Mouse (Mus musculus) heart, embryonic 15.5 days (tissue): ENCODE results near the gene Capza2. TPM values are rescaled to one million over a fixed set of nuclear protein-coding genes. Genes with fewer than 3 reads are reported as not detected.
"Not testable (repeated sequence)": the region's sequence is repeated elsewhere in the genome, so short reads cannot be mapped to it uniquely, and the experiment has no call there.

Experiments
- ATAC-seq: fragments of 200-750 bp; cut with Nextera tagmentation; replicated peaks from 2 replicates; pipeline ENCODE4 v1.8.0; 2017; ENCODE audit warnings: low read depth, moderate TSS enrichment; ENCODE audit not compliant: insufficient number of reproducible peaks, insufficient read depth, low FRiP score
- H3K27ac ChIP-seq: fragments of 300-500 bp; sonication (generic); 2 replicates; pipeline ENCODE4 v1.5.1; 2015; ENCODE audit warnings: mild to moderate bottlenecking, inconsistent platforms
- H3K27me3 ChIP-seq: fragments of 300-500 bp; sonication (generic); 2 replicates; pipeline ENCODE4 v1.6.1; 2015; ENCODE audit warnings: inconsistent platforms
- H3K36me3 ChIP-seq: fragments of 300-500 bp; sonication (generic); 2 replicates; pipeline ENCODE4 v1.6.1; 2015; ENCODE audit warnings: mild to moderate bottlenecking, inconsistent platforms
- H3K4me1 ChIP-seq: fragments of 300-500 bp; sonication (generic); replicated peaks from 2 replicates; pipeline ENCODE4 v1.6.1; 2015; ENCODE audit warnings: inconsistent platforms
- H3K4me2 ChIP-seq: fragments of 300-500 bp; sonication (generic); 2 replicates; pipeline ENCODE4 v1.6.1; 2015; ENCODE audit warnings: inconsistent platforms, mild to moderate bottlenecking, moderate library complexity
- H3K4me3 ChIP-seq: fragments of 300-500 bp; sonication (generic); 2 replicates; pipeline ENCODE4 v1.5.1; 2015; ENCODE audit warnings: mild to moderate bottlenecking, inconsistent platforms
- H3K9ac ChIP-seq: fragments of 300-500 bp; sonication (generic); 2 replicates; pipeline ENCODE4 v1.6.1; 2015; ENCODE audit warnings: mild to moderate bottlenecking, inconsistent platforms
- H3K9me3 ChIP-seq: fragments of 300-500 bp; sonication (generic); replicated peaks from 2 replicates; pipeline ENCODE4 v1.6.1; 2016; ENCODE audit warnings: inconsistent platforms
- WGBS: fragments of 180-500 bp; shearing (Covaris S2); methylation state at CpG from one replicate; pipeline ENCODE4 v1.1.7; 2015; ENCODE audit warnings: mixed read lengths; 5-methylcytosine and 5-hydroxymethylcytosine counted together
- polyA plus RNA-seq: library from polyadenylated mRNA; unstranded; fragments of >200 nt; fragmentation: Nextera tagmentation; extraction: Ambion mirVana; gene quantifications from 2 replicates; pipeline ENCODE4 v1.2.1, GENCODE M21; 2015

Capza2 gene
- polyA plus RNA-seq, 1 experiment from 2014 or later = 207 TPM

DNA sequence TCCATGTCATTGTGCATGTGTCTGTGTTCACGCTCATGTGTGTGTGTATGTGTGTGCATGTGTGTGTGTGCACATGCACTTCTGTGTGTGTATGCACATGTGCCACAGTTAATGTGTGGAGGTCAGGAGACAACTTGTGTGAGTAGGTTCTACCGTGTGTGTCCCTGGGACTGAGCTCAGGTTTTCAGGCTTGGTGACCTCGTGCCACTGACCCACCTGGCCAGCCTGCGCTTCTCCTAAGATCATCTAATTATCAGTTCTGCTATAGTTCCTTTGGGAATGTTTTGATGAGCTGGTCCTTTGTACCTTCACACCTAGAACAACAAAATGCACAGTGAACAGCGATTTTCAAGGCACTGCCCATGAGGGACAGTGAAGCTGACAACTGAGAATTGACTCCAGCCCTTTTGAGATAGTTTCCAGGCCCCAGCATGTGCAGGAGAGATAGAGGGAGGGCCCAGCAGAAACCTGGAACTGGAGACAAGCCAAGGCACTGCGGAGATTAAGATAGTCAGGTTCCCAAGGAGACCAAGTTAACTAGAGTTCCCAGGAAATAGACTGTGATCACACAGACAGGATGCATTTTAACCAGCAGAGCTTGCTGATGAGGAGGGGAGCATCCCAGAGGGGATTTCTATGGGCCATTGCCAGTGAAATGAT lies 44.4 kb downstream of the Capza2 start:
- WGBS = 62% methylated on average over 6 of the region's 6 CpGs
- no peak for ATAC-seq

DNA sequence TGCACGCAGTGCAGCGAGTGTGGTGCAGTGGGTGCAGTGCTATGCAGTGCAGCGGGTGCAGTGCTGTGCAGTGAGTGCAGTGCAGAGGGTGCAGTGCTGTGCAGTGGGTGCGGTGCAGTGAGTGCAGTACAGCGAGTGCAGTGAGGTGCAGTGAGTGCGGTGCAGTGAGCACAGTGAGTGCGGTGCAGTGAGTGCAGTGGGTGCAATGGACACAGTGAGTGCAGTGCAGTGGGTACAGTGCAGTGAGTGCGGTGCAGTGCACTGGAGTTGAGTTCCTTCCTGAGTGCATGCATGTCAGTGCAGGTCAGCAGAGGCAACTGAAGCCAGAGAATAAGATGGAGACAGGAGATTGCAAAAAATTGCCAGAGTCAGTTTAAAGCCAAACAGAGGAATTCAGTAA lies 45.8 kb downstream of the Capza2 start:
- Histone ChIP-seq H3K4me1 (peaks cover 3% of the 10 kb centered on the region), H3K4me2 (no peak overlapping the region), H3K27me3 (no peaks in the 10 kb centered on the region), H3K27ac (no peak overlapping the region), H3K4me3 (no peak overlapping the region), H3K36me3 (no peaks in the 10 kb centered on the region), H3K9ac (no peak overlapping the region), H3K9me3 (no peaks in the 10 kb centered on the region)
- no peak for ATAC-seq
- WGBS = 98% methylated on average over 8 of the region's 8 CpGs

More for the DNA sequence above, 44.4 kb downstream of the Capza2 start:
- peaks cover 5% of the 10 kb centered on the region for H3K4me1 ChIP-seq
- no peak overlapping the region for H3K4me2 ChIP-seq
- H3K27ac ChIP-seq = no peak overlapping the region
- no peaks in the 10 kb centered on the region for H3K27me3 ChIP-seq
- H3K9ac ChIP-seq = no peak overlapping the region
- H3K4me3 ChIP-seq = no peak overlapping the region
- no peaks in the 10 kb centered on the region for H3K36me3 ChIP-seq
- no peaks in the 10 kb centered on the region for H3K9me3 ChIP-seq

DNA sequence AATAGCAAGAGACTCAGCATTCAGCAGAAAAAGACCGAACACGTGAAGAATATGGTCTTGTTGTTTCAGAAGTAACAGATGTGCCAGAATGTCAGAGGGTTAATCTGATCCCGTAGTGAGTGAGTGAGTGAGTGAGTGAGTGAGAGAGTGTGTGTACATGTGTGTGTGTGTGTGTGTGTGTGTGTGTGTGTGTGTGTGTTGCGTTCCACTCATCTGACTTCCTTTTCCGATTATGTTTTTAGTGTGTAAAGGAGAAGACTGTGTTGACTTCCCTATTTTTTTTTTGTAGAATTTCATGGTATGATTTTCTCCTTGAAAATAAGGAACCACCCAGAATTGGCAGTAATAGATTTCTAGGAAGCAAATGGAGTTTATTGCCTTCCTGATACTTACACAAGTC lies 52.6 kb downstream of the Capza2 start:
- no peak overlapping the region for H3K9ac ChIP-seq
- no peak overlapping the region for H3K4me2 ChIP-seq
- no peaks in the 10 kb centered on the region for H3K36me3 ChIP-seq
- WGBS = 78% methylated on average over 5 of the region's 5 CpGs
- no peaks in the 10 kb centered on the region for H3K9me3 ChIP-seq
- no peak overlapping the region for H3K4me3 ChIP-seq
- ATAC-seq = no peak
- H3K27ac ChIP-seq = no peak overlapping the region
- no peaks in the 10 kb centered on the region for H3K27me3 ChIP-seq
- H3K4me1 ChIP-seq = peaks cover 4% of the 10 kb centered on the region

DNA sequence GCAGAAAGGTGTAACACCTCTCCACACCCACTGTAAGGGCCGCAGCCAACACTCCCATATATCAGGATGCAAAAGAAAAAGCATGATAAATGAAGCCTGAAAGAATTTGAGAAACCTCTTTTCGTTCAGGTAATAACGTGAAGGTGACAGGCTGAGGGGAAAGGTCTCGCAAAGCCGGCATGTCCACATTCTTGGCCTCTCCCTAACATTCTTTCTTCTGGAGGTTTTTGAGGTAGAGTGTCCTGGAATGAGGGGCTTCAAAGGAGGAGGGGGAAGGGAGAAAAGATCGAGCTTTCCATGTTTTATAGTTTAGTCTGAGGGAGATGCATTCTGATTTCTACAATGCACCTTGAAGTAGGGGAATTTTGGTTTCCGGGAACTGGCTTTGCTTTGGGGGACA lies 56.6 kb downstream of the Capza2 start, which contains the start of gene St7:
TSS of gene St7 (plus strand) at position 287 of the 400 bp plus-strand sequence.
- 0 out of 2 replicates have a peak, but pooled peaks cover 4% of the 10 kb centered on the region for H3K36me3 ChIP-seq
- H3K27ac ChIP-seq = peak within 1 kb of the TSS; percentile 97
- 75% methylated on average over 7 of the region's 7 CpGs for WGBS
- peak within 1 kb of the TSS; percentile 69 for H3K4me2 ChIP-seq
- peak within 1 kb of the TSS; percentile 79 for H3K9ac ChIP-seq
- no peaks in the 10 kb centered on the region for H3K9me3 ChIP-seq
- H3K27me3 ChIP-seq = no peaks in the 10 kb centered on the region
- ATAC-seq = no peak
- peaks cover 13% of the 10 kb centered on the region for H3K4me1 ChIP-seq
- peak within 1 kb of the TSS; percentile 82 for H3K4me3 ChIP-seq

DNA sequence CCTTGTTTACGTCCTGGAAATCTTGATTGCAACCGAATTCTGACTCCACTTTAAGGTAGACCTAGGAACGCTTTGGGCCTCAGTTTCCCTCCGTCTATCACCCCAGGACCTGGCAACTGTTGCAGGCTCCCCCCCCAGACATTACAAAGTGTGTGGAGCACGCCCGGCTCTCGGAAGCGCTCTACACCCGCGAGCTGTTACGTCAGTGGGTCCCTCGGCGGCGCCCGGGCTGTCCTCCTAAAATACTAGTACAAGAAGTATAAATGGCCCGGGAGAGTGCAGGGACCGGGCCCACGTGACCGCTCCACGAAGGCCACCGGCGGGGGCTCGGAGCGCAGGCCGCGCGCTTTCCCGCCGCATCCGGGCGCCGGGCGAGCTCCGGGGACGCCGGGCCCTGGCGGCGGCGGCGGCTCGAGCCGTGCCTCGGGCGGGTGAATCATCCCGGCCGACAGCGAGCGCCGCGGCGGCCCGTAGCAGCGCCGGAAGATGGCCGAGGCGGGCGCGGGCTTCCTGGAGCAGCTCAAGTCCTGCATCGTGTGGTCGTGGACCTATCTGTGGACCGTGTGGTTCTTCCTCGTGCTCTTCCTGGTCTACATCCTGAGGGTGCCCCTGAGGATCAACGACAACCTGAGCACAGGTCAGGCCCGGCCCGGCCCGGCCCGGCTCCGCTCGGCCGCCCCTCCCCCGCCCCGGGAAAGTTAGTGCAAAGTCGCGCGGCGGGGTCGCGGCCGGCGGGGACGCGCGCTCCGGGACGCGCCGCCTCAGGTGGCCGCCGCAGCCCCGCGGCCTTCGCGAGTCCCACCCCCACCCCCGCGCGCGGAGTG lies 57.9 kb downstream of the Capza2 start:
- Histone ChIP-seq H3K27me3 (no peaks in the 10 kb centered on the region), H3K4me2 (peak overlapping the region; percentile 69), H3K9ac (peak overlapping the region; percentile 79), H3K4me1 (peaks cover 13% of the 10 kb centered on the region), H3K27ac (peak overlapping the region; percentile 97), H3K36me3 (0 out of 2 replicates have a peak, but pooled peaks cover 4% of the 10 kb centered on the region), H3K9me3 (no peaks in the 10 kb centered on the region), H3K4me3 (peak overlapping the region; percentile 82)
- peak; percentile 79 for ATAC-seq
- under 1% methylated on average over 87 of the region's 97 CpGs for WGBS

DNA sequence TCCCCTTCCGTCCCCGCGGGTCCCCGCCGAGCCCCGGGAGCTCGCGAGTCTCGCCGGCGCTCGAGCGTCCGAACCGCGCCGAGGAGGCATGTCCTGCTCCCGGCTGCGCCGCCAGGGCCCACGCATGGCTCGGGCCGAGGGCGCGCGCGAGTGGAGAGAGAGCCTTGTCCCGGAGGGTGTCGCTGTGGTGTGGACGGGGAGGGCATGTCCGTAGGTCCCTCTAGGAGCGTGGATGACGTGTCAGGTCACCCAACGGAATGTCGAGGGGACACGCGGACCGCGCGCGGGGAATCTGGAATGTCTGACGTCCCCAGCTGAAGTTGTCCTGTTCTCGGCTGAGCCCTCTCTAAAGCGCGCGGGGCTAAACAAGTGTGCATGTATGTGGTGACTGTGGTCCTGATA lies 58.5 kb downstream of the Capza2 start:
- under 1% methylated on average over 46 of the region's 46 CpGs for WGBS
- 0 out of 2 replicates have a peak, but pooled peaks cover 4% of the 10 kb centered on the region for H3K36me3 ChIP-seq
- peak; percentile 85 for ATAC-seq
- H3K4me2 ChIP-seq = peak overlapping the region; percentile 69
- H3K9ac ChIP-seq = peak overlapping the region; percentile 79
- peaks cover 13% of the 10 kb centered on the region for H3K4me1 ChIP-seq
- H3K27me3 ChIP-seq = no peaks in the 10 kb centered on the region
- peak overlapping the region; percentile 97 for H3K27ac ChIP-seq
- no peaks in the 10 kb centered on the region for H3K9me3 ChIP-seq
- peak overlapping the region; percentile 82 for H3K4me3 ChIP-seq

DNA sequence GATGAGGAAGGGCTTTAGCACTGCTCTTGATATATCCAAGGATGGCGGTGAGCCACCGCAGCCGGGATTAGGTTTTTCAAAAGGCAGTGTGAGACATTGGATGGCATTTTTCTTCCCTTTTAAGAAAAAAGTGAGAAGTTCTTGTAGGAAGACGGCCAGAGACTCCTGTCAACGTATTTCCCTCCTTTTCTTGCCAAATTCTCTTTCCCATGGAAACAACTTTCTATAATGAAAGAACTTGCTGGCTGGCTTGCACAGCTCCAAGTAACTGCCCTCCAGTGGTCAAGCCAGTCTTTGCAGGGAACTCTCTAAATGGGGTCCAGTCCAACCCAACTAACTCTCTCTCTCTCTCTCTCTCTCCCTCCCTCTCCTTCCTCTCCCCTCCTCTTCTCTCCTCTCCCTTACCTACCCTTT lies 60.3 kb downstream of the Capza2 start:
- Histone ChIP-seq H3K9me3 (no peaks in the 10 kb centered on the region), H3K4me1 (peaks cover 19% of the 10 kb centered on the region), H3K36me3 (0 out of 2 replicates have a peak, but pooled peaks cover 4% of the 10 kb centered on the region), H3K4me3 (no peak overlapping the region), H3K27ac (0 out of 2 replicates have a peak overlapping the region, but pooled peaks have one; percentile 36), H3K9ac (no peak overlapping the region), H3K4me2 (peak overlapping the region; percentile 16; the same call in 1 of the 2 replicates), H3K27me3 (no peaks in the 10 kb centered on the region)
- ATAC-seq = no peak
- WGBS = 53% methylated on average over 5 of the region's 5 CpGs

DNA sequence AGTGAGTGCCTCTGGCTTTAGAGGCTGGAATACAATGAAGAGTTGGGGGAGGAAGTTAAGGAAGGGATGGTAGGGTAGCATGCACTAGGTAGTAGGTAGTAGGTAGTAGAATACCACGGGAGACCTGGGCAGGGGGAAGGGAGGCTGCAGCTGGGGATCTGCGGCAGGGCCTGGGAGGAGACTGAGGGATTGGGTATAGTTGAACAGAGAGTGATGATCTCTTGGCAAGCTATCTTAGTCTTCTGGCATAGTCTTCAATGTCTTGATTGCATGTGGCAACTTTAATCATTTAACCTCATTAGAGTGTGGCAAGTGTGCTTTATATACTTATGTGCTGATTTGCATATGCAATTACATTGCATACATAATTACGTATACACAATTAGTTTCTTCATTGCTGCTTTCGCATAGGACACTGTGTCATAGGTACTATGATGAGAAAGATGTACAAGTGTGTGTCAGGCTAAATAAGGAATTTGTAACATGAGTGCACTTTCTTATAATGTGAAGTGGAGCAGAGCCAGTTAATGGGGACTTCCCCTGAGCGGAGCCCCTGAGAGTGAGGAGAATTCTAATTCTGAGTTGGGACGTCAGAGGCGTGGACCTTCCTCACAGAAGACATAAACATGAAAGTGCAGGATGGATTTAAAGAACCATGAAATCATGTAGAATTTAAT lies 65.0 kb downstream of the Capza2 start:
- Histone ChIP-seq H3K4me1 (peaks cover 12% of the 10 kb centered on the region), H3K9ac (no peak overlapping the region), H3K4me2 (no peak overlapping the region), H3K27me3 (no peaks in the 10 kb centered on the region), H3K9me3 (no peaks in the 10 kb centered on the region), H3K36me3 (0 out of 2 replicates have a peak, but pooled peaks cover 4% of the 10 kb centered on the region), H3K4me3 (no peak overlapping the region), H3K27ac (no peak overlapping the region)
- 60% methylated on average over 7 of the region's 7 CpGs for WGBS
- no peak for ATAC-seq

DNA sequence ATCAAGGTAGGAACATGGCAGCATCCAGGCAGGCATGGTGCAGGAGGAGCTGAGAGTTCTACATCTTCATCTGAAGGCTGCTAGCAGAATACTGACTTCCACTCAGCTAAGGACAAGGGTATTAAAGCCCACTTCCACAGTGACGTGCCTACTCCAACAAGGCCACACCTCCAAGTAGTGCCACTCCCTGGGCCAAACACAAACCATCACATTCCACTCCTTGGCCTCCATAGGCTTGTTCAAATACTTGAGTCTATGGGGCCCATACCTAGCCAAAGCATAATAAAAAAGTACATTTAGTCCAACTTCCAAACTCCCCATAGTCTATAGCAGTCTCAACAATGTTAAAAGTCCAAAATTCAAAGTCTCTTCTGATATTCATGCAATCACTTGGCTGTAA lies 68.0 kb downstream of the Capza2 start:
- H3K27me3 ChIP-seq, H3K4me2 ChIP-seq, H3K9me3 ChIP-seq, H3K9ac ChIP-seq, H3K27ac ChIP-seq, ATAC-seq, H3K4me3 ChIP-seq, H3K4me1 ChIP-seq, H3K36me3 ChIP-seq: not testable (repeated sequence)
- WGBS = 91% methylated on average over 1 of the region's 1 CpGs

DNA sequence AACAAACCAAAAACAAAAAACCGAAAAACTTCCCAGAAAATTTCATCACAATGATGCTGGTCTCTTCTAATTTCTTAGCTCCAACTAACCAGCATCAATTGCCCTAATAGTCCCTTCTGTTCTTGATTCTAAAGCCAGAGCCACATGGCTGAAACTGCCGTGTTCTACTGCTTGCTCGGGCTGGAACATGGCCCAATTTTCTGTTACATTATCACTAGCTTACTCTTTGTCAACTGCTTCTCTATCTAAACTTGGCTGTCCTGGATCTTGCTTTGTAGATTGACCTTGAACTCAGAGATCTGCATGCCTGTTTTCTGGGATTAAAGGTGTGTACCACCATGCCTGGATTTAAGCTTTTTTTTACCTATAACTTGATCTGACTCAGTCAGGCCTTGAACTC lies 69.9 kb downstream of the Capza2 start:
- 57% methylated on average over 3 of the region's 3 CpGs for WGBS
- no peaks in the 10 kb centered on the region for H3K36me3 ChIP-seq
- no peak for ATAC-seq

More for the DNA sequence above, 69.9 kb downstream of the Capza2 start:
- no peak overlapping the region for H3K4me3 ChIP-seq
- H3K27me3 ChIP-seq = no peaks in the 10 kb centered on the region
- H3K27ac ChIP-seq = no peak overlapping the region
- no peaks in the 10 kb centered on the region for H3K9me3 ChIP-seq
- no peak overlapping the region for H3K9ac ChIP-seq
- H3K4me1 ChIP-seq = peaks cover 3% of the 10 kb centered on the region; the same call in 1 of the 2 replicates
- H3K4me2 ChIP-seq = no peak overlapping the region
